Mouse (Mus musculus) liver, embryonic 16.5 days (tissue): Measurements from ENCODE around the gene 2610021A01Rik. TPM values are rescaled to one million over a fixed set of nuclear protein-coding genes. Genes with fewer than 3 reads are reported as not detected.
"Not testable (repeated sequence)": the region's sequence is repeated elsewhere in the genome, so short reads cannot be mapped to it uniquely, and the experiment has no call there.

Experiments
- ATAC-seq: fragments of 200-750 bp; cut with Nextera tagmentation; 2 replicates; pipeline ENCODE4 v1.8.0; 2017; ENCODE audit warnings: low read depth, mild to moderate bottlenecking, moderate number of reproducible peaks, moderate library complexity
- H3K27ac ChIP-seq: fragments of 300-500 bp; sonication (generic); 2 replicates; pipeline ENCODE4 v1.5.1; 2014; ENCODE audit warnings: mild to moderate bottlenecking, low read length
- H3K27me3 ChIP-seq: fragments of 300-500 bp; sonication (generic); 2 replicates; pipeline ENCODE4 v1.6.1; 2014; ENCODE audit warnings: low read depth, low read length, mixed read lengths; ENCODE audit not compliant: control insufficient read depth, insufficient read depth
- H3K36me3 ChIP-seq: fragments of 300-500 bp; sonication (generic); 2 replicates; pipeline ENCODE4 v1.6.1; 2014; ENCODE audit warnings: mild to moderate bottlenecking; ENCODE audit not compliant: control insufficient read depth, insufficient read depth
- H3K4me1 ChIP-seq: fragments of 300-500 bp; sonication (generic); 2 replicates; pipeline ENCODE4 v1.6.1; 2014; ENCODE audit warnings: low read depth, low read length, mixed read lengths; ENCODE audit not compliant: control insufficient read depth
- H3K4me2 ChIP-seq: fragments of 300-500 bp; sonication (generic); 2 replicates; pipeline ENCODE4 v1.6.1; 2014; ENCODE audit warnings: low read depth, low read length, mixed read lengths
- H3K4me3 ChIP-seq: fragments of 300-500 bp; sonication (generic); 2 replicates; pipeline ENCODE4 v1.5.1; 2014; ENCODE audit warnings: low read depth, mild to moderate bottlenecking, low read length
- H3K9ac ChIP-seq: fragments of 300-500 bp; sonication (generic); 2 replicates; pipeline ENCODE4 v1.6.1; 2014; ENCODE audit warnings: low read depth, low read length
- H3K9me3 ChIP-seq: fragments of 300-500 bp; sonication (generic); replicated peaks from 2 replicates; pipeline ENCODE4 v1.6.1; 2016; ENCODE audit warnings: low read length; ENCODE audit not compliant: control insufficient read depth
- WGBS: fragments of 180-500 bp; shearing (Covaris S2); extraction: QIAGEN DNeasy Blood & Tissue Kit; methylation state at CpG from one replicate; pipeline ENCODE4 v1.1.7; 2014; ENCODE audit not compliant: insufficient replicate concordance; 5-methylcytosine and 5-hydroxymethylcytosine counted together
- polyA plus RNA-seq: library from polyadenylated mRNA; unstranded; fragments of >200 nt; fragmentation: Nextera tagmentation; extraction: Ambion mirVana; gene quantifications from 2 replicates; pipeline ENCODE4 v1.2.1, GENCODE M21; 2015

Gene 2610021A01Rik
- polyA plus RNA-seq: 3.8 and 5.8 TPM in 2 replicates

GRCm38 (mm10) chr7:41599034-41599813 is at the start of gene 2610021A01Rik:
2610021A01Rik (plus strand) TSS chr7:41599230.
- Histone ChIP-seq H3K4me2 (peak within 1 kb of the TSS; percentile 75), H3K9me3 (no peaks in the 10 kb centered on the region), H3K4me1 (no peaks in the 10 kb centered on the region; the same call in 1 of the 2 replicates), H3K27ac (peak within 1 kb of the TSS; percentile 64), H3K36me3 (no peaks in the 10 kb centered on the region), H3K9ac (peak within 1 kb of the TSS; percentile 70), H3K27me3 (no peaks in the 10 kb centered on the region), H3K4me3 (peak within 1 kb of the TSS; percentile 73)
- peak; percentile 97 for ATAC-seq
- WGBS: 1% methylated on average over 41 of the region's 41 CpGs

GRCm38 (mm10) chr7:41560681-41561080 is 38.3 kb upstream of the 2610021A01Rik start:
- WGBS: 56% methylated on average over 8 of the region's 8 CpGs

GRCm38 (mm10) chr7:41573562-41573961 is 25.5 kb upstream of the 2610021A01Rik start, which contains the start of gene Gm6871:
Gm6871 (minus strand) TSS chr7:41573662.
- H3K9me3 ChIP-seq, H3K4me2 ChIP-seq, H3K36me3 ChIP-seq, H3K4me3 ChIP-seq, H3K27me3 ChIP-seq, H3K4me1 ChIP-seq, ATAC-seq, H3K9ac ChIP-seq, H3K27ac ChIP-seq: not testable (repeated sequence)
- 67% methylated on average over 5 of the region's 6 CpGs for WGBS

More at GRCm38 (mm10) chr7:41560681-41561080, 38.3 kb upstream of the 2610021A01Rik start:
- Histone ChIP-seq H3K9me3 (no peaks in the 10 kb centered on the region), H3K36me3 (no peaks in the 10 kb centered on the region), H3K27me3 (no peaks in the 10 kb centered on the region), H3K27ac (no peak overlapping the region), H3K4me3 (no peak overlapping the region), H3K4me2 (no peak overlapping the region), H3K4me1 (no peaks in the 10 kb centered on the region), H3K9ac (no peak overlapping the region)
- no peak for ATAC-seq

GRCm38 (mm10) chr7:41577956-41578355 is 21.1 kb upstream of the 2610021A01Rik start:
- Histone ChIP-seq H3K4me2 (no peak overlapping the region), H3K9ac (no peak overlapping the region), H3K4me1 (no peaks in the 10 kb centered on the region), H3K27me3 (no peaks in the 10 kb centered on the region), H3K9me3 (no peaks in the 10 kb centered on the region), H3K4me3 (no peak overlapping the region), H3K27ac (no peak overlapping the region), H3K36me3 (no peaks in the 10 kb centered on the region)
- 79% methylated on average over 2 of the region's 2 CpGs for WGBS
- ATAC-seq: no peak

GRCm38 (mm10) chr7:41582028-41582427 is 17.0 kb upstream of the 2610021A01Rik start:
- Histone ChIP-seq H3K27me3 (no peaks in the 10 kb centered on the region), H3K9me3 (no peaks in the 10 kb centered on the region), H3K27ac (no peak overlapping the region), H3K4me2 (no peak overlapping the region), H3K36me3 (no peaks in the 10 kb centered on the region), H3K4me3 (no peak overlapping the region), H3K9ac (no peak overlapping the region), H3K4me1 (no peaks in the 10 kb centered on the region)
- ATAC-seq: no peak

- not testable (repeated sequence) for H3K36me3 ChIP-seq, H3K4me3 ChIP-seq, H3K4me2 ChIP-seq, H3K9ac ChIP-seq, H3K4me1 ChIP-seq, H3K27me3 ChIP-seq, H3K27ac ChIP-seq, ATAC-seq, H3K9me3 ChIP-seq
Measured at GRCm38 (mm10) chr7:41587831-41588230, 11.2 kb upstream of the 2610021A01Rik start.

- H3K9me3 ChIP-seq: no peaks in the 10 kb centered on the region
- no peaks in the 10 kb centered on the region for H3K36me3 ChIP-seq
- peak overlapping the region; percentile 73 for H3K4me3 ChIP-seq
- H3K4me2 ChIP-seq: peak overlapping the region; percentile 75
- 50% methylated on average over 5 of the region's 5 CpGs for WGBS
- no peaks in the 10 kb centered on the region for H3K27me3 ChIP-seq
- no peaks in the 10 kb centered on the region; the same call in 1 of the 2 replicates for H3K4me1 ChIP-seq
- H3K9ac ChIP-seq: peak overlapping the region; percentile 37; the same call in 1 of the 2 replicates
- no peak overlapping the region; the same call in 1 of the 2 replicates for H3K27ac ChIP-seq
- ATAC-seq: no peak
Measured at GRCm38 (mm10) chr7:41598615-41599014, 415 bp upstream of the 2610021A01Rik start.

GRCm38 (mm10) chr7:41599932-41600548 is 1.0 kb downstream of the 2610021A01Rik start:
- no peak for ATAC-seq
- peak overlapping the region; percentile 75 for H3K4me2 ChIP-seq
- 6% methylated on average over 3 of the region's 3 CpGs for WGBS
- no peaks in the 10 kb centered on the region; the same call in 1 of the 2 replicates for H3K4me1 ChIP-seq
- no peak overlapping the region for H3K27ac ChIP-seq
- H3K9me3 ChIP-seq: no peaks in the 10 kb centered on the region
- peak overlapping the region; percentile 73 for H3K4me3 ChIP-seq
- H3K36me3 ChIP-seq: no peaks in the 10 kb centered on the region
- peak overlapping the region; percentile 70 for H3K9ac ChIP-seq
- no peaks in the 10 kb centered on the region for H3K27me3 ChIP-seq

GRCm38 (mm10) chr7:41611654-41612053 is 12.6 kb downstream of the 2610021A01Rik start:
- H3K4me3 ChIP-seq: no peak overlapping the region
- H3K27ac ChIP-seq: no peak overlapping the region
- H3K4me2 ChIP-seq: no peak overlapping the region
- no peaks in the 10 kb centered on the region for H3K27me3 ChIP-seq
- no peaks in the 10 kb centered on the region; the same call in none of the 2 replicates for H3K36me3 ChIP-seq
- whole genome bisulfite sequencing: 49% methylated on average over 3 of the region's 3 CpGs
- peak; percentile 63; the same call in 1 of the 2 replicates for ATAC-seq
- no peaks in the 10 kb centered on the region for H3K4me1 ChIP-seq
- H3K9ac ChIP-seq: no peak overlapping the region
- H3K9me3 ChIP-seq: no peaks in the 10 kb centered on the region
